Mouse (Mus musculus) brain, embryonic 14.5 days (tissue): ENCODE data around the gene Myh11.

ENCODE experiments used
- CTCF ChIP-seq: fragments of 200-500 bp; IDR thresholded peaks from 2 replicates; pipeline ENCODE4 v1.5.1; 2012; ENCODE audit warnings: inconsistent platforms, mild to moderate bottlenecking, moderate library complexity, borderline replicate concordance; ENCODE audit not compliant: insufficient read depth, insufficient read length; ENCODE audit errors: extremely low read depth
- POLR2A ChIP-seq: fragments of 200-500 bp; IDR thresholded peaks from 2 replicates; pipeline ENCODE4 v1.6.1; 2012; ENCODE audit warnings: mild to moderate bottlenecking, inconsistent platforms, borderline replicate concordance; ENCODE audit not compliant: poor library complexity, insufficient read depth, insufficient read length, severe bottlenecking; ENCODE audit errors: extremely low read depth

DNA sequence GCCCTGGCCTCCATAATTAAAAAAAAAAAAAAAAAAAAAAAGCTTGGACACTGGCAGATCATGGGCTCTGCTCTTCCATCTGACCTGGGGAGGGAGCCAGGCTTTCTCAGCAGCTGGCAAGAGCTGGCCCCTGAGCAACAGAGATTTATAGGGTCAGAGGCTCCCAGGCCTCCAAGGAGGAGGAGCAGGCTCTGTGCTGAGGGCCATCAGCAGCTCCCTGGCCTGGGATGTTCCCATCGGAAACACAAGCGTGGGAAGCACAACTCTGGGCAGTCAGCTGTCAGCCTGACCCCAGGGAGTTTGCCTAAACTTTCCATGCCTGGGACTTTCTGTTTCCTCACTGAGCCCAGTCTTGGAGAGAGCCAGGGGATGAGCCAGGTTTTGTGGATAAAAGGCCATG is 32.3 kb downstream of the Myh11 start:
- TF ChIP-seq CTCF (no peak), POLR2A (no peak)
